Mouse (Mus musculus) R1 (cell line): Measurements from ENCODE around the gene Mtmr12.
A peak's percentile ranks its signal among the peaks of the same experiment; 100 is the strongest.

Experiments used
- DNase-seq: peaks from one replicate; pipeline ENCODE4 v3.0.0-alpha.2; 2018; ENCODE audit warnings: low read depth, low spot score

Gene Mtmr12

DNA sequence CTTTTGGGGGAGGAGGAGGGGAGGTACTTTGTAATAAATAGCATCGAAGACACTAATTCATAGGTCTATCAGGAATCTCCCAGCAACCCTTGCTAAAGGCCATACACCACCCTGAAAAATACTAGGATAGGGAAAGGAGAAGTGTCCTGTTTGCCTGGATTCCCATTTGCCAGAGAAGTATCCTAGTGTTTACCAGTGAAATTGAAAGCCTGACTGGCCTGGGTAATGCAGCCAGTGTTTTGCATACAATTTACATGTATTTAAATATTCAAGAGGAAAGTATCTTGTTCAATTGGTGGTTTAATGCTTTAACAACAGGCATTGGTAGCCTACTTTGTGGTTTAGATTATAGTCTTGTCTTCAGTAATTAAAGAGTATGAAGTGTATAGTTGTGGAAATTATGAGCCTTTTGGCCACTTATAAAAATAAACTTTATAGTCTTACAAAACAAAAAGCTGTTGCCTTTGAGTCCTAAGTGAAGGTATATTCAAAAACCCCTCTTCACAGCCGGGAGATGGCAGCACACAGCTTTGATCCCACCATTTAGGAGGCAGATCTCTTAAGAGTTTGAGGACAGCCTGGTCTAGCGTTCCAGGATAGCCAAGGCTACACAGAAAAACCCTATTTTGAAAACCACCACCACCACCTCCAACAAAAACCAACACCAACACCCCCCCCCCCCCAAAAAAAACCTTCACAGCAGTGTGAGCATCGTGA lies 69.4 kb downstream of the Mtmr12 start:
- peak; percentile 74 for DNase-seq

- DNase-seq: peak; percentile 89
Measured at GRCm38 (mm10) chr15:12275091-12275623, 70.3 kb downstream of the Mtmr12 start.

GRCm38 (mm10) chr15:12279816-12280215 lies 75.0 kb downstream of the Mtmr12 start:
- DNase-seq: no peak

- no peak for DNase-seq
Measured at GRCm38 (mm10) chr15:12284794-12285534, 80.1 kb downstream of the Mtmr12 start.

DNA sequence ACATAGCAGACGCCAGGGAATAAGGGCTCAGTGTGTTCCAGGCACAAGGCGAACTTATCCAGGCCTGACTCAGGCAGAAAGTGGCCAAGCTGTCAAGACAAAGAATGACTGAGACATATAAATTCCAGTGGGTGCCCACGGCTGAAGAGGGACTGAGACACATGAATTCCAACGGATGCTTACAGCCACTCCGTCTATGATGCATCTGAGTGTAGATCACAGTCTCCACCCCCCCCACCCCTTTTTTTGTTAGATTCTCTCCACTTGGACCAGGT lies 80.6 kb downstream of the Mtmr12 start:
- DNase-seq: no peak

DNA sequence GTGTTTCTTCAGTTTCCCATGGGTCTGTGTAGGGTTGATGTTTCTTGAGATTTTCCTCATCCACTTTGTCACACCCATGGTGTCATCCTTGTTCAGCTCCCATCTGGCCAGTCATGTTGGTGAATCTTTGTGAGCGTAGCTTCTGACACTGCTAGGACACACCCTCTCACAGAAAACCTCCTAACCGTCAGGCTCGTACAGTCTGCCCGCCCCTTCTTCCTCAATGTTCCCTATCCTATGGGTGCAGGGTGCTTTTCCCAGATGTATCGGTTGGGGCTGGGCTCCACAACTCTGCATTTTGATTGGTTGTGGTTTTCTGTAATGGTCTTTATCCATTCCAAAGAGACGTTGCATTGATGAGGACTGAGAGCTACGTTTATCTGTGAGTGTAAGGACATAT lies 85.5 kb downstream of the Mtmr12 start:
- DNase-seq: peak; percentile 29

- no peak for DNase-seq
Measured at GRCm38 (mm10) chr15:12291757-12292156, 86.9 kb downstream of the Mtmr12 start.

DNA sequence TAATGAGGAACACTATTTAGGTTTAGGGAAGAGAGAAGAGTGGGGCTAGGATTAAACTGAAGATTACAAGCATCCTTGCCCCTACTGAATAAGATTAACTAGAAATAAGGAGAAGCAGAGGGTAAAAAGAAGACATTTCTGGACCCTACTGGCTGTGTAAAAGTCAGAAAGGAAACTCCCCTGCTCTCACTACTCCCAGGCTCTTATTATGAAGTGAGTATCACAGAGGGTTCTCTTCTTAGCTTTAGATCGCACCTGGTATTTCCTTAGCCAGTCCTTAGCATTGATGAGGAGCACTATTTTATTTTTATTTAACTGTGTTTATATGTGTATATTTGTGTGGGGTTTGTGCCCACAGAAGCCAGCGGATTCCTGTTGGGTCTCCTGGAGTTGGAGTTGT lies 91.4 kb downstream of the Mtmr12 start:
- DNase-seq: no peak

DNA sequence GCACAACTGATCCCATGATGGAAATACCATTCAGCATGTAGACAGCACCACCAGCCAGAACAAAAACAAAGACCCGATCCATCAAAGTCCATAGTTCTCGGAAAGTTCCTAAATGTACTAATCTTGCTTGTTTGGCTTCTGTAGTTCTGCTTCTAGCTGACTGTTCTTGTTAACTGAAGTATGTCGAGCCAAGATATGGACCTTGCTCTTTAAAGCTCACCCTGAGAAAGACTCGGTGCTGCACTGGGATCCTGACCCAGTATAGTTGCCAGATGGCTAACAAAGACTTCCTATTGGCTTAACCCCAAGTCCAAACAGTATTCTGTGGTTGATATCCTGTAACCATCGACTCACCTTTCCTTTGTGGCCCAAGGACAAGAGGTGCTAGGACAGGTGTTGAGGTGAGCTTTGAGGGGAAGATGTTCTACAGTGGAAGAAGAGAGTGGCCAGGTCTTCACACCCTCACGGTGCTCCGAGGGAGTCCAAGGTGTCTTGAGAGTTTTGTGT lies 93.5 kb downstream of the Mtmr12 start:
- DNase-seq: no peak

DNA sequence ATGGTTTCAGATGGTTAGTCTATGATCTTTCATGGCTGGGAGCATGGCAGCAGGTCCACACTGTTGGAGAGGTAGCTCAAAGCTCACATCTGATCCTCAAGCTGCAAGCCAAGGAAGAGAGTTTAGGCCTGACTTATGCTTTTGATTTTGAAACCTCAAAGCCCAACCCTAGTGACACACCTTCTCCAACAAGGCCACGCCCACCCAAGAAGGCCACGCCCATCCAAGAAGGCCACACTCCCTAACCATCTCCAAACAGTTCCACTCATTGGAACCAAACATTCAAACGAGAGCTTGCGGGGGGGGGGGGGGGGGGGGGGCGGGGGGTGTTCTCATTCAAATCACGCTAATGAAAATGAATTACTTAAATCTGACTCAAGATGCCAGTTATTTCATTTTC lies 96.9 kb downstream of the Mtmr12 start:
- DNase-seq: peak; percentile 75

- peak; percentile 35 for DNase-seq
Measured at GRCm38 (mm10) chr15:12306188-12307071, 101.6 kb downstream of the Mtmr12 start.

DNA sequence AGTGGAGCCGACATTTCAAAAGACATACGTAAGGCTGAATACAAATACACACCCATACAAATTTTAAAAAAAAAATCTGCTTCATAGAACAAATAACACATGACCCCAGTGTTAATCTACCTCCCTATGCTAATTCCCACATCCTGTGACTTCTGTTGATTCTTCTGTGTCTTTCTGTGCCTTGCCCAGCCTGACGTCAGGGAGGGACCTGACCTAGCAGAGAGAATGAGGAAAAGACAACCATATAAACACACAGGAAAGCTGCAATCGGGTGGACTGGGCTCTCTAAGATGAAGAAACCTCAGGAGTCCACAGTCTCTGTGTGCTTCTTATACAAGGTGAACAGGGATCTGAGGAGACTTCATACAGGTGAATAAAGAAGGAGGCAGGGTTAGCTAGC lies 102.3 kb downstream of the Mtmr12 start:
- peak; percentile 9 for DNase-seq

DNA sequence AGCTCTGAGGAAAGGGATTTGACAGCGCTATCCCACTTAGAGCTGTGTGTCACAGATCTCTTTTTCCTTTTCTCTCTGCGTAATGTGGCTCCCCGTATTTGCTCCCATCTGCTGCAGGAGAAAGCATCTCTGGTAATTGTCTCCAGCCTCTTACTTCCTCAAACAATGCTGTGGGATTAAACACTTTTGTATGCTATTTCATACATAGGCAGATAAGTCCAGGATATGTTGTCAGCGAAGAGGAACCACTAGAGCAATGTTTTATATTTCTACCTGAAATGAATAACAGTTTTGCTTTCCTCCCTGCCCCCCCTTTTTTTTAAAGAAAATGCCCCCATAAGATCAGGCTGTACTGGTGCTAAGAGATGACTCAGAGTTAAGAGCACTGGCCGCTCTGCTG lies 103.7 kb downstream of the Mtmr12 start:
- no peak for DNase-seq

GRCm38 (mm10) chr15:12310676-12311075 lies 105.8 kb downstream of the Mtmr12 start:
- DNase-seq: no peak

- DNase-seq: peak; percentile 8
Measured at GRCm38 (mm10) chr15:12311465-12311864, 106.6 kb downstream of the Mtmr12 start.

- peak; percentile 64 for DNase-seq
Measured at GRCm38 (mm10) chr15:12313255-12313654, 108.4 kb downstream of the Mtmr12 start.

DNA sequence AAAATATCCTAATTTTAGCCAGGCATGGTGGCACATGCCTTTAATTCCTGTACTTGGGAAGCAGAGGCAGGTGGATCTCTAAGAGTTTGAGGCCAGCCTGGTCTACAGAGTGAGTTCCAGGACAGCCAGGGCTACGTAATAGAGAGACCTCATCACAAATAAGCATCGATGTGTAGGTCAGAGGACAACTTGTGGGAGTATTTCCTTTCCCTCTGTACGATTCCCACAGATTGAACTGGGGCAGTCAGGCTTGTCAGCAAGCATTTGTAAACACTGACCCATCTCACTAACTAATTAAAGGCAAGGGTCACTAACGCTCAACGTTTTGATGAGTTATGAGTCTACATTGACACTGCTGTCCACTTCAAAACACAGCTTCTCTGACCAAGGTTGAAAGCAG lies 109.8 kb downstream of the Mtmr12 start:
- no peak for DNase-seq

DNA sequence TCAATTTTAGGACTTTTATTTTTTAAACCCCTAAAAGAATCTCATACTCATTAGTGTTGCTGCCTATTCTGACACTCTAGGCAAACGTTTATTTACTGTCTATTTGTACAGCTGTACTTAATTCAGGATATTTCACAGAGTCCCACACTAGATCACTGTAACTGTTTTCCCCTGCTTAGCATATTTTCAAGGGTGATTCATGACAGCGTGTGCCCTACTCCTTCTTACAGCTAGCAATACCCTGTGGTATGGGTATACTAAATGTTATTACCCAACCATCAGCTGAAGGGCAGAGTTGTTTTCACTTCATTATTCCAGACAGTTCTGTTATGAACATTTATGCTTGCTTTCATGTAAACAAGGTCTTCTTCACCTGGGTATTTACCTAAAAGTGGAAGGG lies 111.2 kb downstream of the Mtmr12 start:
- DNase-seq: no peak

- no peak for DNase-seq
Measured at GRCm38 (mm10) chr15:12317290-12317689, 112.5 kb downstream of the Mtmr12 start.

DNA sequence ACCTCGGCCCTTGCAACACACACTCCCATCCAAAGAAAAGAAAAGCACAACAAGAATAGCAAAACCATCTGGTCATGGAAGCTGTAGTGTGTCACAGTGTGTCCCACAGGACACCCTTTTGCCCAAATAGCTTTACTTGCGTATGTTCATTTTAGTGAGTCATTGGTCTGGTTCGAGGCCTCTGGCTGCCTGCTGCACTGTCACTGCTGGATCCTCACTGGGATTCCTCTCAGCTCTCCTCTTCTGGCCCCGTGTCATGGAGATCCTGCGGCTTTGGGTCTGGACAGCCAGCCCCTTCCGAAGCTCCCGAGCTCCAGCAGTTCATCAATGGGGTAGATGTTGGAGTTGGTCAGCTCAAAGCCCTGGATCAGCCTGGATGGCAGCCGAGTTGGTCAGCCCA lies 113.6 kb downstream of the Mtmr12 start:
- DNase-seq: no peak

- no peak for DNase-seq
Measured at GRCm38 (mm10) chr15:12319889-12320288, 115.1 kb downstream of the Mtmr12 start.
